ENCODE assay signal across 8 mouse cellular contexts in genomic region chr4:96273907-96274306, GRCm38 (mm10). TPM values are rescaled to one million over a fixed set of nuclear protein-coding genes. Genes with fewer than 3 reads are reported as not detected.
DNase-seq lines count a peak whose midpoint lies in the region; ATAC-seq and TF ChIP-seq lines count a peak whose summit lies in the region.

No protein-coding gene starts in this region.

- no peak overlapping the region for H3K27ac ChIP-seq in gastrocnemius, adult 2 months

- intact Hi-C loops in gastrocnemius, adult 2 months (cut with DNase I), result loop anchor here (10.0 kb wide), 1 partner anchor 411 kb away; no protein-coding TSS in a partner anchor
- intact Hi-C loops in left cerebral cortex, postnatal 36 days (cut with DNase I), result loop anchor here (1.0 to 10.0 kb wide), 3 partner anchors 182 to 409 kb away; no protein-coding TSS in a partner anchor

- no peak overlapping the region for H3K4me3 ChIP-seq in gastrocnemius, adult 2 months

- DNase-seq in gastrocnemius, adult 2 months, result peak; percentile 22
- no peak for DNase-seq in gastrocnemius, postnatal 25 days
- peak; percentile 4 for DNase-seq in cerebellum, adult 11-12 months
- peak; percentile 54 to 78 for DNase-seq in kidney, adult 8-10 months
- peak; percentile 24 to 32 for DNase-seq in left cerebral cortex, postnatal 36 days (ENCODE audit: low spot score in 2 of 2)
- DNase-seq in ovary, postnatal 36 days (ENCODE audit: low spot score), result peak; percentile 28
- no peak for DNase-seq in thymus, postnatal 25 days

- peak; percentile 55 for TF ChIP-seq CTCF in gastrocnemius, adult 2 months (IDR thresholded peaks at IDR 0.05)

- ATAC-seq in frontal cortex, adult (ENCODE audit: low TSS enrichment), result peak; percentile 97

RNA-seq across cellular contexts. Expression of gene Cyp2j7, which starts 37.4 kb away (rescaled TPM):
- not detected for total RNA-seq in gastrocnemius, adult 2 months (2021)
- total RNA-seq in gastrocnemius, postnatal 25 days (2021), result not detected
- total RNA-seq in left cerebral cortex, postnatal 36 days (2021), result not detected

Comparison
In these comparisons a context has a peak if more than half of its experiments do, and no peak if none do; other contexts are left out.
1. DNase-seq: peak in gastrocnemius, adult 2 months (single experiment), cerebellum, adult 11-12 months (single experiment), kidney, adult 8-10 months (2 of 2), left cerebral cortex, postnatal 36 days (2 of 2) and ovary, postnatal 36 days (single experiment); none in gastrocnemius, postnatal 25 days (single experiment) and thymus, postnatal 25 days (single experiment).